Mouse (Mus musculus) bone marrow macrophage, adult 2 months (primary cell): ENCODE results near the gene Has1.

Source experiments
- CTCF ChIP-seq: IDR thresholded peaks from 2 replicates; pipeline ENCODE4 v1.5.1; 2012; ENCODE audit warnings: low read depth, mild to moderate bottlenecking, low read length, moderate library complexity
- POLR2A ChIP-seq: IDR thresholded peaks from 2 replicates; pipeline ENCODE4 v1.6.1; 2012; ENCODE audit warnings: mild to moderate bottlenecking, low read depth, low read length, borderline replicate concordance

DNA sequence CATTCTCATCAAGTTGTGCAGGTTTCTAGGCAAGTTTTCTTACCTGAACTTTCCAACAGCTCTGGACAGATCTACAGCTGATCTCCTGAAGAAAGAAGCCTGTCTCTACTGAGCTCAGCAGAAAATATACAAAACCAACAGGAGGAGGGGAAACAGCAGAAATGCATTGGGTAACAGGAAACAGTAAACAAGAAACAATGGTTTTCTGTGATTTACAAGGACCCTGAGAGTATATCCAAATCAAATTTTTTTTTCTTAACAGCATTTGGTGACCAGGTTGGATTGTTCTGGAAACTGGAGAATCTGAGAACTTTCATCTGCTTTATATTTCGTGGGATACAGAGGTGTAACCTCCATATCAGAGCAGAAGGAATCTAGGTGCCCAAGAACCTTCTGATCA, 28.8 kb upstream of the Has1 start, which contains the start of gene Fpr1:
- TF ChIP-seq POLR2A (no peak), CTCF (no peak)
